Mouse (Mus musculus): ENCODE data around the gene Daam2. TPM values are rescaled to one million over a fixed set of nuclear protein-coding genes. Genes with fewer than 3 reads are reported as not detected.

Gene Daam2
- polyA plus RNA-seq (2012) = not detected in 2 replicates

DNA sequence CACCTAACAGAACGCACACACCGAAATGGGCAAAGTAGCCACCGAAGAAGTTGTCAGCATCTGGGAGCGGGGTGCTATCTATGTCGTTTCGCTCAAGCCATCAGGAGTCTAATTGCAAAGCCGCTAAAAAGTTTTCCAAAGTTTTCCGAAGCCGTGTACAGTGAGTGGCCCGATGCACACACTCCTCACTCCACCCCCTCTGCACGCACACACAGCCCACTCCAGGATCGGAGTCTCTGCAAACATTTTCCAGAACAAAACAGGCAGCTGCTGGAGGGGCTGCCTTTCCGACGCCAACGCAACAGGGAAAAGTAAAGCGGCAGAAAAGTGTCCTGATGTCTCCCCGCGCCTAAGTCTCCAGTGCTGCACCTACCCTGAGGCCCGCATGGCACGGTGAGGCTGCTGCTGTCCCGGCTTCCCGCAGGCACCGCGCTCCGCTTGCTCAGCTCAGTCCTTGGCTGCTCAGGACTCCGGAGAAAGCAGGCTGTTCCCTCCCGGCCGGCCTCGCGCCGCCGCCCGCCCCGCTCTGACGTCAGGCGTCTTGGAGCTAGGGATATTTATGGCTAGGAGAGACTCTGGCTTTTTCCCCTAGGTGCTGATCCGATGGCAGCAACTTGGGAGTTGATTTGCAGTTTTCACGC is at the start of gene Daam2:
TSS of gene Daam2 (minus strand) at position 514 of the 641 bp plus-strand sequence.
- no peak for TF ChIP-seq GATA1 (IDR thresholded peaks at IDR 0.05; ENCODE audit: low read length)

DNA sequence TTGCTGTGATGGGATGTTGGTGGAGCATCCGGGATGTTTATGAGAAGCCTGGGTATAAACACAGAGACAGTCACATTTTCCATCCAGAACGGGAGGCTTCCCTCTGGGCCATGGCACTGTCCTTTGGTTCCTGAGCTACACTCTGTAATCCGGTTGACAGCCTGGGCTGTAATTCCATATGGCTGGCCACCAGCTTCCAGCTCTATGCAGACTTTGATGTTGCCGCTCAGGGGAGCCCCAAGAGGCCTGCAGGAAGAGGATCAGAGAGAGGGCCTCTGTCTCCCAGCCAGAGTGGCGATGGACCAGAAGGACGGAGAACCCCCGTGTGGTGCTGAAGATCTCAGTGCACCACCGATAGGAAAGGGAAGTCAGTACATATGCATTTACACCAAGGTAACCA is 46.2 kb upstream of the Daam2 start:
- no peak for TF ChIP-seq GATA1 (IDR thresholded peaks at IDR 0.05; ENCODE audit: low read length)

DNA sequence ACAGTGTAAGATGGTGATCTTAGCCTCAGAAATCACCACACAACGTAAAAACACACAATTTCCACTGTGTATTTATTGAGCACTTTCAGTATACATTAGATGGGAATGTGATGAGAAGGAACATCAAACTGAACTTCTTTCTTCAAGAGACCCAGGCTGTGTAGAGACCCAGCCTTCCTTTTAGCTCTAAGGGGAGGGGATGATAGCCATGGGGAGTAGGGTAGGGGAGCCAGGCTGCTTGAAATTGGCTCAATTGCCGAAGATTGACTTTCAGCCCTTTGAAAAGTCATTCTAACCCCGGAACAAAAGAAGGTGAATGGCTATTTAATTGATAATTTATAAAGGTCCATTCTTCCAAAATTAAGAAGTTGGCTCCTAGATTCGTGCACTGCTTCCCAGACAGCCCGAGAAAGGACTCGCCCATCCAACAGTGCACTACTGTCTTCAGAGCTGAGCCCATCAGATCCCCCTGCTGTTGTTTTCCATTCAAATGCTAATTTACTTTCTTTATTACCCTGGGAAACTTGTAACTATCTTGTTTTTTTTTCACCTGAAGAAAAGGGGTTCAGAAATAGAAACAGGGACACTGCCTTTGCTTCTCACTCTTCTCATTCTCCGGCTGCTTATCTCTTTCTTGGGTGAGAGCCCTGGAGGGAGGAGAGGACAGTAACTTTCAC is 43.3 kb upstream of the Daam2 start:
- no peak for TF ChIP-seq GATA1 (IDR thresholded peaks at IDR 0.05; ENCODE audit: low read length)

DNA sequence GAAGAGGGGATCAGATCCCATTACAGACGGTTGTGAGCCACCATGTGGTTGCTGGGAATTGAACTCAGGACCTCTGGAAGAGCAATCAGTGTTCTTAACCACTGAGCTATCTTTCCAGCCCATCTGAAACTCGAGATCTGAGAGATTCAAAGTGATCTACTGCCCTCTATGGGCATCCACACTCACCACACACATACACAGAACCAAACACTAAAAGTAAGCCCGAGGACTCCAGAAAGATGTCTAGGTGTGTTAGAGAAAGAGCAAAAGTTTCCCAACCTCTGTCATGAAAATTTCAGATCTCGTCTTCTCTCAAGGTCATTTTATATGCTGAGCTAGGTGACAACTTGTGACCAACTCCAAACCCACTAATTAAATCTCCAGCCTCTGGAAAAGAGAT is 41.3 kb upstream of the Daam2 start:
- no peak for TF ChIP-seq GATA1 (IDR thresholded peaks at IDR 0.05; ENCODE audit: low read length)

DNA sequence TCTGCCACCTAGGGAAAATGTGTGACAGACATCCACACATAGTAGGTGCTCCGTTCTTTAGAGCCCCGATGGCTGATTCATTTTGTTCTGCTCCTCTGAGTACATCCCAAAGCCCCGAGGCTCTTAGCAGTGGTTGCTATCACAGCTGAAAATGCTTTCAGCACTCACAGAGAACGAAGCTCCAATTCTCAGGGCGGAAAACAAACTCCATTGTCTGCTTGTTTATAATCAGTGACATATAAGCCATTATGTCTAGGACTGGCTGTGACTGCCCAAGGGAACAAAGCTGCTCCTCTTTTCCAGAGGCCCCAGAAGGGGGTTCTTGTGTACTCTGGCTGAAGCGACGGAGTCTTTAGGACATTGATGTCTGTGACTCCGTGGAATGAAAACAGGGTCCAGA is 25.9 kb upstream of the Daam2 start:
- no peak for TF ChIP-seq GATA1 (IDR thresholded peaks at IDR 0.05; ENCODE audit: low read length)

DNA sequence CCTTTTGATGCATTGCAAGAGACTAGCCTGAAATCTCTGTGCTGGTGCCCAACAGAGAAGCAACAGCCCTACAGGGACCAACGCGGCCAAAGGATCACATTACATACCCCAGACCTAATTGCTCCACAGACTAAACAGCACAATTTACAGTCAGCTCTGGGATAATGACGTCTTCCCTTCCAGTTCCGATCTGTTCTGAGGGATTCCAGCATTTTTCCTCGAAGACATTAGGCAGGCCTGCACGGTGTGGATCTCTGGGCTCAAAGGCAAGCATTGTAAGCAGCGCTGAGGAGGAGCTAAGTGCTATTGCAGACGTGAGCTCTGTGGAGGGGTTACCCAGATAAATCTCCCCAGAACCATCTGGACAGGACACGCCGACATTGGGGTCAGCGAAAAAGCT is 18.3 kb upstream of the Daam2 start:
- no peak for TF ChIP-seq GATA1 (IDR thresholded peaks at IDR 0.05; ENCODE audit: low read length)

DNA sequence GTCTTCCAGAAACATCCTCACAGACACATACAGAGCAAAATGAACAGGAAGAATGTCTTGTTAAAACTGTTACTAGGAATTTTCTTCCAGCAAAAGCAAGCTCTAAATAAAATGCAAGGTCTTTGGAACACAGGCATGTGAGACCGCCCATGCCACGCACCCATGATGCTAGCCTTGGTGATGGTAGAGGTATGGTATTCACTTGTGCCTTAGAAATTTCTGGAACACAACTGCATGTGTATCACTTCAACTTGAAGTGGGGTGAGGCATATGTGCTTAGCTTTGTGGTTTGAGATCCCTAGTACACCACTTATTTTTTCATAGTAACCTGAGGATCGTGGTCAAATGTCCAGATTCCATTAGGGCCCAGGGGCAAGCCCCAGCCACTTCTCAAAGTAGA is 13.2 kb upstream of the Daam2 start:
- TF ChIP-seq GATA1 (IDR thresholded peaks at IDR 0.05; ENCODE audit: low read length) = no peak

DNA sequence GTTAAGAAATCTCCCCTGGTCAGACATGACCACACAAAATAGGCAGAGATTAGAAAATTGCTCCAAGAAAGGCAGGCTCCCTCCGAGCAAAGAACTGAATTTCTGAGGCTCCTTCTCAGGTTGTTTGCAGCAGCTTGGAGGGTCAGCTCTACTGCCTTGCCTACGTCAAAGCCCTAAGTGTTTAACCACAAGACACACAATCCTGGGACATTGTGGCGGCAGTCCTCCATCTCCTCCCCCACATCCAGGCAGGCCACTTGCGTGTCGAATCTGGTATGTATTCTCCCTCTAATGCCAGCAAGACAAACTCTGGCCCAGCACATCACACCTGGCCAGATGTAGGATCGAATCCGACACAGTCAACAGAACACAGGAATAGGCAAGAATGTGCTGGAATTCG is 4.6 kb upstream of the Daam2 start:
- TF ChIP-seq GATA1 (IDR thresholded peaks at IDR 0.05; ENCODE audit: low read length) = no peak

DNA sequence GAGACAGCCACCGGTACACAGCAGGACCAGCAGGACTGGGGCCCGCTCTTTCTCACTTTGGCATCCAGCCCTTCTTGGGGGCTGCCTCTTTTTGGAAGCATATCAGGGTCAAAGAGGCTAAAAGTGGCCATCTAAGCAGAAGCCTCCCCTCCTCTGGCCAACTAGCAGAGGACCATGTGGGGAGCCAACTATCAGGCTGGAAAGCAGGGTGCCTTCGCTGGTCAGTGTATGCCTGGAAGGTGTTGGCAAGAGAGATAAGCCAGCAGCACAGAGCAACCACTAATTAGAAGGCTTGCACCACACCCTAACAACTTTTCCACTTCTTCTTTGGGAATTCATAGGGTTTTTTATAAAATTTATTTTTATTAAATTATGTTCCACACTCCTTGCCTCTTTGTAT is 346 bp upstream of the Daam2 start:
- TF ChIP-seq GATA1 (IDR thresholded peaks at IDR 0.05; ENCODE audit: low read length) = no peak

DNA sequence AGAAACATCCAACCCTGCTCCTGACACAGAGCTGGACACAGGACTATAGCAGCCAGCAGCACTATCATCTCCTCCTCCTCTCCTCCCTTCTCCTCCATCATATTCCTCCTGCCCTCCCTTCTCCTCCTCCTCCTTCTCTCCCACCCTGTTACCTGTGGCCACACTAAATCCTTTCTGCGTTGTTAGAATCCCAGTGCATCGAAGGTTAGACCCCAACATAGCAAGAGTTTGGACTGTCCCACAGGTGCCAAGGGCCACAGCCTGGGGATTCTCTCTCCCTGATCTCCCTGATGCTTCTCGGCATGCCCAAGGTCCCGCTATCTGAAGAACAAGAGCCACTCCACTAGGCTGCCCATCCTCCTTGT is 745 bp downstream of the Daam2 start:
- no peak for TF ChIP-seq GATA1 (IDR thresholded peaks at IDR 0.05; ENCODE audit: low read length)

DNA sequence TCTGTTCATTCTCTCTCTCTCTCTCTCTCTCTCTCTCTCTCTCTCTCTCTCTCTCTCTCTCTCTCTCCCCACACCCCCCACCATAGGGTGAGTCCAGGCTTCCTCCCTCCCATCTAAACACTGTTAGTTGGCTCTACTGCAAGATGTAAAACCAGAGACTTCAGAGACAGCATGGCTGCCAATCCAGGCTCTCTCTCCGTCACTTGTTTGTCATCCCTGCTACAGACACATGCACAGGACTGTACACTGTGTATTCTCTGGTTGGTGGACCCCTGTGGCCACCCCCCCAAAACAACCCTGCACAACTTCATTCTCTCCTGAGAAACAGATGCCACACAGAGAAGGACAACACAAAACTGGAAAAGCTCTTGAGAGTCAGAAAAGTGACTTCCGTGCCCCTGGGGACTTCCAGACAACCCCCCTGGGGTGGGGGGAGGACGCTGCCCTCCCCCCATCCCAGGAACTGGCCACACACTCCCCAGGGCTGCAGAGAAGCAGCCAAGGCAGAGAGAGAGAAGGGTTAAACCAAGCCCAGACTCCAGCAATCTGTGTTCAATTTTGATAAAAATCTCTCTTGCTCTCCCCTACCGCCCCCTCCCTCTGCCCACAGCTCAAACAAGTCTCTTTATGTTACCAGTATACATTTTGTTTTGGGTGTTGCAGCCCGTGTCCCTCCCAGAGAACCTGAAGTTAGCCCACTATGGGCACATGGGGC is 1.3 kb downstream of the Daam2 start:
- no peak for TF ChIP-seq GATA1 (IDR thresholded peaks at IDR 0.05; ENCODE audit: low read length)

DNA sequence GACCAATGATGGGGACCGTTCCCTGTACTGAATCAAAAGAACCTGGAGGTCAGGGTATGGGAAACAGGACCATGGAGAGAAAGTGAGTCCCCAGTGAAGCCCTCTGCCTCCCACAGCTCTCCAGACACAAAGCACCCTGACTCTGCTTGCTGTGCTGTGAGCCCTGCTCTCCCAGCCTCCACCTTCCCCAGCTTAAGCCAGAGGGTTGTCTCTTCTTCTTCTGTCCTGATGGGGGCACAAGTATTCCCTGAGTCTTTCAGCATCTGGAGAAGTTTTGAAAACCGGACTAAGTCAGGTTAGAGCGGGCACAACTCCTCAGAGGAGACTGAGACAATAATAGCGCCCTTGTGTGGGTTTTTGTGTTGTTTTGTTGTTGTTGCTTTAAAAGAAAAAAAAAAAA is 2.2 kb downstream of the Daam2 start:
- no peak for TF ChIP-seq GATA1 (IDR thresholded peaks at IDR 0.05; ENCODE audit: low read length)

DNA sequence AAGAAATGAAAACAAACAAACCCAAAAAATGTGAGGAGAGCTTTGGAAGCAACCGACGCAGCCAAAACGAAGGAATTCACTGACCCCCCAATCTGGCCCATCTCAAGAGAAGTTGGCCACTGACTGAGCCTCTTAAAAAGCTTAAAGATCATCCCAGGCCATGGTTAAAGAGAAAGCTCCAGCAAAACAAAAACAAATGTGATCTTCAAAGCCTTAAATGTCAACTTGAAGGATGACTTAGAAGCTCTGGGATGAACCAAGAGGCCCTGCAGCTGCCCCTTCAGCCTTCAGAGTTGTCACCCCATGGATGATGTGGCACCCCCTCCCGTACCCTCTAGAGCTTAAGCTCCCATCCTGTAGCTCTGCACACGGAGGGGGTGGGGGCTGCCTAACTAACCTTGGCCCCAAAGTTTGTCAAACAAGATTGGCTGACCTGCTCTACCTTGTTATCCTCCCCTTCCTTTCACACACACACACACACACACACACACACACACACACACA is 4.3 kb downstream of the Daam2 start:
- TF ChIP-seq GATA1 (IDR thresholded peaks at IDR 0.05; ENCODE audit: low read length) = no peak

DNA sequence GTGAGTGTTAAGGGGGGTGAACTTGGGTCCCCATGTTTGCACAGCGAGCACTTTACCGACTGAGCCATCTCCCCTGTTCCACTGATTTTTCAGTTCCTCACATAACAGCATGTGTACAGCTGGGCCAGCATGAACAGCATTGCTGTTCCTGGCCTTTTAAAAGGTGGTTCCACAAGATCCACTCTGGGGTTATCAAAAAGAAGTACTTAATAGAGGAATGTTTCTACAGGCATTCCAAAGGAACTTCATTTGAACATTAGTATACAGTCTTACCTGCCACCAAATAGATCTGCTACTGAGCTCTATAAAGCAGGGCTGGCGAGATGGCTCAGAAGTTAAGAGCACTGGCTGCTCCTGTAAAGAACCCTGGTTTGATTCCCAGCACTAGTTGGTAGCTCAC is 8.0 kb downstream of the Daam2 start:
- no peak for TF ChIP-seq GATA1 (IDR thresholded peaks at IDR 0.05; ENCODE audit: low read length)

DNA sequence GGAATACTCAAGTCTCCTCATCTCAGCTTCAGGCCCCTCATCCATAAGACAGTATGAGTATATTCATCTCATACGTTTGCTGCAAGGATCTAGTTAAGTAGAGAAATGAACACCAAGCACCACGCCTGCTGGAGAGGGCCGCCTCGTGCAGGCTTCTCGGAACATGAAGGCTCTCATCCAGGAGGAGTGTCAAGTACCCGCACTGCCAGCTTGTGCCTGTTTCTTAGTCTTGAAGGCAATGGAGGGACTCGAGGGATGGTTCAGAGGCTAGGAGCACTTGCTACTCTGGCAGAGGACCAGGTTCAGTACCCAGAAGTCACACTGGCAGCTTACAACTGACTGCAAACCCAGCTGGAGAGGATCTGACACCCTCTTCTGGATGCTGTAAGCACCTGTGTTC is 12.2 kb downstream of the Daam2 start:
- TF ChIP-seq GATA1 (IDR thresholded peaks at IDR 0.05; ENCODE audit: low read length) = no peak

DNA sequence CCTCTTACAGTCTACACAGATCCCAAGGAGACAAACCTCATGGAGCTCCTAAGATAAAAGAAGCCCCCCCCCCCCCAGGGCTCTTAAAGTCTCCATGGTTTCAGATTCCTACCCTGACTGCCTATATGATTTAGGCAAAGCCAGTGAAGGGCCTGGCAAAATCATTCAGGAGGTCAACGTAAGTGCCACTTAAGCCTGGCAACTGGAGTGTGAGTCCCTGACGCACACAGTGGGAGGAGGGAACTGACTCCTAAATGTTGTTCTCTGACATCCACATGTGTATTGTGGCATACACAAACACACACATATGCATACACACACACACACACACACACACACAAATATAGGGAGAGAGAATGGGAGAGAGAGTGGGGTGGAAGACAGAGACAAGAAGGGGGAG is 12.7 kb downstream of the Daam2 start:
- no peak for TF ChIP-seq GATA1 (IDR thresholded peaks at IDR 0.05; ENCODE audit: low read length)

DNA sequence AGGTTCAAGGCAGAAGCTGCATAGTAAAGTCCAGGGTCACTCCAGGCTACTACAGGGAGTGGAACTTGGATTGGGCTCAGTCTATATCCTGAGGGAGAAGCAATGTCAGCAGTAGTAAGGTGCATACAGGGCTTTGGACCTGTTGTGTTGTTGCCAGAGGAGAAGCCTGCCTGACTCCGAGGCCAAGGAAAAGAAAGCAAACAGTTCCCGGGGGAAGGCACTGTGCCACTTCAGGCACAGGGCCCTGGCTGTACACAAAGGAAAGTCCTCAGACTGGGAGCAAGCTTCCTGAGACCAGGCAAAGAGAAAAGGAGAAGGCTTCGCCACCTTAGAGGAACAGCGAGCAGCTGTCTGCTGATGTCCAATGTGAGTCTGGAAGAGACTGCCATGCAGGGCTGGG is 18.1 kb downstream of the Daam2 start:
- no peak for TF ChIP-seq GATA1 (IDR thresholded peaks at IDR 0.05; ENCODE audit: low read length)

All from G1E-ER4 (cell line).